Mouse (Mus musculus): ENCODE measurements around the gene Adprm.

DNA sequence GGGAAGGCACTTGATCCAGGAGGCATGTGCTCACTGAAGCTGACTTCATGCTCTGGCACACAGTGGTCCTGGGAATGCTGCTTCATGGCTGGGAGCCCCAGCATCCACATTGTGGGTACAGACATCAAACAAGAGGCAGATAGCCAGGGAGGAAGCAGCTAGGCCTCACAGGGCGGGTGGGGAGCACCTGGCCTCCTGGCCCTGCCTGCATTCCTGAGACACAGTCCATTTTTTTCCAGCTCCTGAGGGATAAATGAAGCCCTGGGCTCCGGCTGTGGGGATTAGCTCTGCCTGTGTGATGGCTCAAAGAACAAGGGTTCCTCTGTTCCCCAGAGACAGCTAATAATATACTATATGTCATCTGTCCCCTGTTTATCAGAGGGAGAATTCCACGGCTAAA, 22.6 kb upstream of the Adprm start:
- TF ChIP-seq HCFC1 (IDR thresholded peaks at IDR 0.05; ENCODE audit: borderline replicate concordance, insufficient read depth, low read length) (no peak), MAFK (IDR thresholded peaks at IDR 0.05; ENCODE audit: insufficient read depth, low read depth, low read length) (no peak)
